Mouse (Mus musculus): ENCODE data around the gene Clcn5. TPM values are rescaled to one million over a fixed set of nuclear protein-coding genes. Genes with fewer than 3 reads are reported as not detected.

The Clcn5 gene
- polyA plus RNA-seq, 1 experiment = 9.3 TPM

GRCm38 (mm10) chrX:7306861-7307260, 12.3 kb downstream of the Clcn5 start:
- H3K4me1 ChIP-seq (ENCODE audit: control insufficient read depth, insufficient read depth, low read length) = no peaks in the 10 kb centered on the region
- H3K27ac ChIP-seq (ENCODE audit: insufficient read depth, low read length) = no peak overlapping the region
- 52% methylated on average over 5 of the region's 5 CpGs for WGBS
- no peak for DNase-seq
- no peak for TF ChIP-seq POLR2A (IDR thresholded peaks at IDR 0.05; ENCODE audit: borderline replicate concordance, insufficient read depth, low read length)
- no peak for TF ChIP-seq CTCF (IDR thresholded peaks at IDR 0.05; ENCODE audit: borderline replicate concordance, insufficient read depth, low read depth, low read length)
- no peaks in the 10 kb centered on the region for H3K27me3 ChIP-seq (ENCODE audit: control insufficient read depth, insufficient read depth, low read length)
- no peak overlapping the region for H3K4me3 ChIP-seq (replicated peaks; ENCODE audit: insufficient read depth, low read depth, low read length)

GRCm38 (mm10) chrX:7292981-7293380, 26.2 kb downstream of the Clcn5 start:
- Histone ChIP-seq H3K4me1 (ENCODE audit: control insufficient read depth, insufficient read depth, low read length) (no peaks in the 10 kb centered on the region), H3K27me3 (ENCODE audit: control insufficient read depth, insufficient read depth, low read length) (no peaks in the 10 kb centered on the region), H3K4me3 (replicated peaks; ENCODE audit: insufficient read depth, low read depth, low read length) (no peak overlapping the region), H3K27ac (ENCODE audit: insufficient read depth, low read length) (no peak overlapping the region)
- TF ChIP-seq CTCF (IDR thresholded peaks at IDR 0.05; ENCODE audit: borderline replicate concordance, insufficient read depth, low read depth, low read length) (no peak), POLR2A (IDR thresholded peaks at IDR 0.05; ENCODE audit: borderline replicate concordance, insufficient read depth, low read length) (no peak)
- DNase-seq = no peak
- 80% methylated on average over 2 of the region's 2 CpGs for WGBS

- TF ChIP-seq POLR2A (IDR thresholded peaks at IDR 0.05; ENCODE audit: borderline replicate concordance, insufficient read depth, low read length) (no peak), CTCF (IDR thresholded peaks at IDR 0.05; ENCODE audit: borderline replicate concordance, insufficient read depth, low read depth, low read length) (no peak)
- Histone ChIP-seq H3K4me1 (ENCODE audit: control insufficient read depth, insufficient read depth, low read length) (no peaks in the 10 kb centered on the region), H3K27ac (ENCODE audit: insufficient read depth, low read length) (no peak overlapping the region), H3K4me3 (replicated peaks; ENCODE audit: insufficient read depth, low read depth, low read length) (no peak overlapping the region), H3K27me3 (ENCODE audit: control insufficient read depth, insufficient read depth, low read length) (no peaks in the 10 kb centered on the region)
- no peak for DNase-seq
- WGBS = 76% methylated on average over 8 of the region's 8 CpGs
These were observed 26.9 kb downstream of the Clcn5 start for GRCm38 (mm10) chrX:7292151-7292768.

GRCm38 (mm10) chrX:7288976-7289375, 30.2 kb downstream of the Clcn5 start:
- TF ChIP-seq POLR2A (IDR thresholded peaks at IDR 0.05; ENCODE audit: borderline replicate concordance, insufficient read depth, low read length) = no peak
- no peak for TF ChIP-seq CTCF (IDR thresholded peaks at IDR 0.05; ENCODE audit: borderline replicate concordance, insufficient read depth, low read depth, low read length)
- Histone ChIP-seq H3K4me3 (replicated peaks; ENCODE audit: insufficient read depth, low read depth, low read length) (no peak overlapping the region), H3K4me1 (ENCODE audit: control insufficient read depth, insufficient read depth, low read length) (no peaks in the 10 kb centered on the region), H3K27me3 (ENCODE audit: control insufficient read depth, insufficient read depth, low read length) (no peaks in the 10 kb centered on the region), H3K27ac (ENCODE audit: insufficient read depth, low read length) (no peak overlapping the region)
- DNase-seq = no peak
- WGBS = 20% methylated on average over 2 of the region's 2 CpGs

GRCm38 (mm10) chrX:7287051-7287734, 32.0 kb downstream of the Clcn5 start:
- DNase-seq = no peak
- H3K27ac ChIP-seq (ENCODE audit: insufficient read depth, low read length) = no peak overlapping the region
- WGBS = 91% methylated on average over 2 of the region's 2 CpGs
- TF ChIP-seq CTCF (IDR thresholded peaks at IDR 0.05; ENCODE audit: borderline replicate concordance, insufficient read depth, low read depth, low read length) (no peak), POLR2A (IDR thresholded peaks at IDR 0.05; ENCODE audit: borderline replicate concordance, insufficient read depth, low read length) (no peak)
- H3K4me1 ChIP-seq (ENCODE audit: control insufficient read depth, insufficient read depth, low read length) = no peaks in the 10 kb centered on the region
- H3K27me3 ChIP-seq (ENCODE audit: control insufficient read depth, insufficient read depth, low read length) = no peaks in the 10 kb centered on the region
- no peak overlapping the region for H3K4me3 ChIP-seq (replicated peaks; ENCODE audit: insufficient read depth, low read depth, low read length)

- Histone ChIP-seq H3K4me1 (ENCODE audit: control insufficient read depth, insufficient read depth, low read length) (no peaks in the 10 kb centered on the region), H3K27me3 (ENCODE audit: control insufficient read depth, insufficient read depth, low read length) (no peaks in the 10 kb centered on the region), H3K27ac (ENCODE audit: insufficient read depth, low read length) (no peak overlapping the region), H3K4me3 (replicated peaks; ENCODE audit: insufficient read depth, low read depth, low read length) (no peak overlapping the region)
- no peak for TF ChIP-seq CTCF (IDR thresholded peaks at IDR 0.05; ENCODE audit: borderline replicate concordance, insufficient read depth, low read depth, low read length)
- TF ChIP-seq POLR2A (IDR thresholded peaks at IDR 0.05; ENCODE audit: borderline replicate concordance, insufficient read depth, low read length) = no peak
- DNase-seq = no peak
- 93% methylated on average over 1 of the region's 1 CpGs for WGBS
These were observed 36.5 kb downstream of the Clcn5 start for GRCm38 (mm10) chrX:7282636-7283035.

GRCm38 (mm10) chrX:7279722-7280121, 39.4 kb downstream of the Clcn5 start:
- TF ChIP-seq CTCF (IDR thresholded peaks at IDR 0.05; ENCODE audit: borderline replicate concordance, insufficient read depth, low read depth, low read length) (no peak), POLR2A (IDR thresholded peaks at IDR 0.05; ENCODE audit: borderline replicate concordance, insufficient read depth, low read length) (no peak)
- no peak overlapping the region for H3K27ac ChIP-seq (ENCODE audit: insufficient read depth, low read length)
- DNase-seq = no peak
- H3K27me3 ChIP-seq (ENCODE audit: control insufficient read depth, insufficient read depth, low read length) = no peaks in the 10 kb centered on the region
- H3K4me3 ChIP-seq (replicated peaks; ENCODE audit: insufficient read depth, low read depth, low read length) = no peak overlapping the region
- 21% methylated on average over 5 of the region's 5 CpGs for WGBS
- no peaks in the 10 kb centered on the region for H3K4me1 ChIP-seq (ENCODE audit: control insufficient read depth, insufficient read depth, low read length)

- no peak for DNase-seq
- no peak for TF ChIP-seq POLR2A (IDR thresholded peaks at IDR 0.05; ENCODE audit: borderline replicate concordance, insufficient read depth, low read length)
- no peak for TF ChIP-seq CTCF (IDR thresholded peaks at IDR 0.05; ENCODE audit: borderline replicate concordance, insufficient read depth, low read depth, low read length)
- WGBS = 35% methylated on average over 6 of the region's 6 CpGs
- Histone ChIP-seq H3K4me1 (ENCODE audit: control insufficient read depth, insufficient read depth, low read length) (no peaks in the 10 kb centered on the region), H3K27ac (ENCODE audit: insufficient read depth, low read length) (no peak overlapping the region), H3K27me3 (ENCODE audit: control insufficient read depth, insufficient read depth, low read length) (no peaks in the 10 kb centered on the region), H3K4me3 (replicated peaks; ENCODE audit: insufficient read depth, low read depth, low read length) (no peak overlapping the region)
These were observed 42.6 kb downstream of the Clcn5 start for GRCm38 (mm10) chrX:7276564-7276963.
